Mouse (Mus musculus) kidney, adult 18-20 months (tissue): ENCODE measurements around the gene Dda1.

ENCODE experiments used
- DNase-seq: peaks from one replicate; pipeline ENCODE4 v3.0.0; 2021

Gene Dda1

GRCm38 (mm10) chr8:71497077-71497645, 28.2 kb downstream of the Dda1 start:
- DNase-seq = no peak

- peak; percentile 57 for DNase-seq
Observed at GRCm38 (mm10) chr8:71497881-71498501, 29.0 kb downstream of the Dda1 start.

DNA sequence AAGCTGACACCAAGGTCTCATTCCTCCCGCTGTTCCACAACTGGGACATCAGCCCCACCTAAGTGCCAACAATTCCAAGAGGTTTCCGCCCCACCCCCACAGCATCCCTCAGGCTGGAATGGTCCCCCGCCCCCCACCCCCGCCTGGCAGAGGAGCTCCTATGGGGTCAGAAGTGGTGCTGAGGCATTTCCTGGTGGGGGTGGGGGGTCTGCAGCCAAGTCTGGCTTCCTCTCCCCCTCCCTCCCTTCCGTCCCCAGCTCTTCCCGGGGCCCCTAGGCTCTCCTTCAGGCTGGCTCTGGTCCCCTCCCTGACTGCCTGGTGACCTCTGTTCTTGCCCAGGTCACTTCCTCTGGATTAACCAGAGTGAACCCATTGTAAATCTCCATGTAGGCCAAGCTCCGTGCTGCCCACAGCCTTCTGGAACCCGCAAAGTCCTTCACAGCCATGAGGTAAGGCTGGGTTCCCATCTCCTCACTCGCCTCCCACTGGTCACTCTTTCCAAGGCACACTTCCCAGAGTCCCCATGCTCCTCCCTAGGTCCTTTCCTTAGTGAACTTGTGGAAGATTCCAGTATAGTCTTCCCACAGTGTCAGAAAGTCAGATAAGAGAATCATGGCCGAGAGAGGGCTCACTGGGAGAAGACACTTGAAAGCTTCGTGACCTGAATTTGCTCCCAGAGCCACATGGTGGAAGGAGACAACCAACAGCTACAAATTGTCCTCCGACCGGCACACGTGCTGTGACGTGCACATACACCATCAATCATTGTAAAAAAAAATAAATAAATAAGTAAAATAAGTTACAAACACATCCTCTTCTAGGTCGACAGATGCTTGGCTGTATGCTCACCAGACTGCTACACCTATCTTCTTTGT, 30.1 kb downstream of the Dda1 start:
- peak; percentile 49 for DNase-seq

DNA sequence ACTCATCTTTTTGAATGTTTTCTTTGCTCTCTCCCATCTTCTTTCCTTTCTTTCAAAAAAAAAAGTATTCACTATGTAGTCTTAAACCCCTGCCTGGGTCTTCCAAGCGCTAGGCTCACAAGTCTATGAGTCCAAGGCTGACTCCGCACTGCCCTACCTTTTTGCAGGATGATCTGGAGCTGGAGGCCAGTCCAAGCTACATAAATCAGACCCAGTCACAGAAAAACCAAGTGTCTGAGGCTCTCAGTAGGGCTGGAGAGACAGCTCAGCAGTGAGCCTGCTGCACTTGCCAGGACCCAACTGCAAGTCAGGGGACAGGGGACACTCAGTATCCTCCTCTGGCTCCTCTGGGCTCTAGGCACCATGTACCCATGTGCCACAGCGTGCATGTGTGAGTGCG, 35.4 kb downstream of the Dda1 start:
- no peak for DNase-seq

DNA sequence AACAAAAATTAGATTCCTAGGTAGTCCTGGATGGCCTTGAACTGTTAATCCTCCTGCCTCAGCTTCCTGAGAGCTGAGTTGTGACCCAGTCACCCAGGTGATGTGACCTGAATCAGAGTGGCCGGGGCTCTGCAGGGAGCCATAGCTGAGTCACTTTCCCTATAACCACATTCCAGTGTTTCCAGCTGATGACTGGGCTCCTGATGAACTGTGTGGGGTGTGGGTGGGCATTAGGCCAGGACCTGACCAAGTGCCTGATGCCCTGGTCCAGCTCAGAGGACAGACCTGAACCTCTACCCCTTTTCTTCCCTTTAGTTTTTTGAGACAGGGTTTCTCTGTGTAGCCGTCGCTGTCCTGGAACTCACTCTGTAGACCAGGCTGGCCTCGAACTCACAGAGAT, 36.3 kb downstream of the Dda1 start:
- DNase-seq = no peak

DNA sequence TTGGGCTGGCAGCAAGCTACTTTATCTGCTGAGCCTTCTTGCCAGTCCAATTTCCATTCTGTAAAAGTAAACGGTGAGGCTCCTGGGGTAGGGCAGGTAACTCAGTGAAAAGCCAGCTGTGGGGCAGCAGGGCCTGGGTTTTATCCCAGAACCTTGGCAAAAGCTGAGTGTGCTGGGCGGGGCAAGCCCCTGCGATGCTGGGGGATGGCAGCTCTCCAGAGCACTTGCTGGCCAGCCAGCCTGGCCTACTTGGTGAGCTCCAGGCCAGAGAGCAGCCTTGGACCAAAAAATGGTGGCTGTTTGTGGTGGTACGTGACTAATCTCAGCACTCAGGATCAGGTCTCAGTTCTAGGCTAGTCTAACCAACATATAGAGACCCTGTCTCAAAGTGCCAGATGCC, 37.0 kb downstream of the Dda1 start:
- DNase-seq = no peak

- DNase-seq = peak; percentile 74
Observed at GRCm38 (mm10) chr8:71507589-71508104, 38.6 kb downstream of the Dda1 start.

DNA sequence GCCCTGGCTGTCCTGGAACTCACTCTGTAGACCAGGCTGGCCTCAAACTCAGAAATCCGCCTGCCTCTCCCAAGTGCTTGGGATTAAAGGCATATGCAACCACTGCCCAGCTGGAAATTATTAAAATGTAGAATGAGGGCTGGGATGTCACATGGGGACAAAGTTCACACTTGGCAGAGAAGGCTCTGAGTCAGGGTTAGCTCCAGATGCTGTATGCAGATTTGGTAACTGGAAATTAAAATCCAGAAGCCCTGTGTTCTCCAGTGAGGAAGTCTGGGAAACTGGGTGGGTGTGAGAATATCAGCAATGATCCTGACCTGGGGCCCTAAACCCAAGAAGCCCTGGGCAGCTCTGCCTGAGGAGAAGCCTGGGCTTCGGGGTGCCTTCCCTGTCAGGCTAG, 40.3 kb downstream of the Dda1 start:
- DNase-seq = no peak

DNA sequence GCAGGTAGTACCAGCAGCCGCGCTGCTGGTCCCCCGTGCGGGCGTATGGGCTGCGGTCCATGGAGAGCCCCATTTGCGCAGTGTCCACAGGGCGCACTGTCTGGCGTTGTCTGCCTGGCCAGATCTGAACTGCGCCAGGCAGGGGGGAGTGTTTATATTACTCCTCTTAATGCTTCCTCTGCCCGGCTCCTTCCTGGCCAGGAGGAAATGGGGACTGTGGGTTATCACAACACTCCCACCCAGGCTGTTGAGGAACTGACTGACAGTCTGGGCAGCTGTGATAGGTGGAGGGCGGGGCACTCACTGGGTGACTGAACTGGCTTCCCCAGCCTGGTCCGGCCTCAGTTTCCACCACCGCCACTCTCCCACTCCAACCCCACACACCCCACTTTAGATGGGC, 42.6 kb downstream of the Dda1 start, which contains the start of gene Plvap:
TSS of gene Plvap (minus strand) at position 109 of the 400 bp plus-strand sequence.
- peak; percentile 51 for DNase-seq

- peak; percentile 47 for DNase-seq
Observed at GRCm38 (mm10) chr8:71513018-71513754, 44.2 kb downstream of the Dda1 start.

DNA sequence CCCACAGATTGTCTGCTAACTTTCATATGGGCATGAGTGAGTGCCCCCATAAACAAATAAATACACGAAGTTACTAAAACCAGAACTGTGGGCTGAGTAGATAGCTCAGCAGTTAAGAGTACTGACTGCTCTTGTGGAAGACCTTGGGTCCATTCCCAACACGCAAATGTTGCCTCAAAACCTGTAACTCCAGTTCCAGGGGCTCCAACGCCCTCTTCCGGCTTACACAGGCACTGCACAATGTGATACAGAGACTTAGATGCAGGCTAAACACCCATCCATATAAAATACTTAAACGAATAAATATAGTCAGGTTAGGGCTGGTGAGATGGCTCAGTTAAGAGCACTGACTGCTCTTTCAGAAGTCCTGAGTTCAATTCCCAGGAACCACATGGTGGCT, 46.0 kb downstream of the Dda1 start:
- DNase-seq = no peak

- no peak for DNase-seq
Observed at GRCm38 (mm10) chr8:71516786-71517185, 47.8 kb downstream of the Dda1 start.

DNA sequence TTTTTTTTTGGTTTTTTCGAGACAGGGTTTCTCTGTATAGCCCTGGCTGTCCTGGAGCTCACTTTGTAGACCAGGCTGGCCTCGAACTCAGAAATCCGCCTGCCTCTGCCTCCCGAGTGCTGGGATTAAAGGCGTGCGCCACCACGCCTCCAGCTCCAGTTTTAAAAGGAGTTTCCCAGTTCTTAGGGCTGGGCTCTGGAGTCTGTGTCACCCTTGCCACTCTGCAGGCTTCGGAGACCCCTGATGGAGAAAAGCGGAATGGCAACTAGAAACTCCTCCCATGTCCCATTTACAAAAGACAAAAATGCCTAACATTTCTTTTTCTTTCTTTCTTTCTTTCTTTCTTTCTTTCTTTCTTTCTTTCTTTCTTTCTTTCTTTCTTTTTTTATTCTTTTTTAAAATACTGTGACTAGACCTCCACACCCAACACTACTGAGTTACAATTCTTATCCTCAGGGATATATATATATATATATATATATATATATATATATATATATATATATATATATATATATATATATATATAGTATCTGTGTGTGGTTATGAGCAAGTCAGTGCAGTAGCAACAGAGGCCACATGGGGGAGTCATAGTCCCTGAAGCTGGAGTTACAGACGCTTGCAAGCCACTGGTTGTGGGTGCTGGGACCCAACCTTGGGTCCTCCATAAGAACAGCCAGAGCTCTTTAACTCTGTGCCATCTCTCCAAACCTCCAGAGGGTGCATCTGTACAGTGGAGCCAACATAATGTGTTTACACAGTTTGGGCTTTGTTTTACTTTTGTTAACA, 50.2 kb downstream of the Dda1 start:
- peak; percentile 71 for DNase-seq

- DNase-seq = peak; percentile 95
Observed at GRCm38 (mm10) chr8:71521634-71522033, 52.6 kb downstream of the Dda1 start.

GRCm38 (mm10) chr8:71525226-71526050, 56.4 kb downstream of the Dda1 start, which contains the start of gene Ccdc194:
Ccdc194 (minus strand) TSS chr8:71525711.
- no peak for DNase-seq
